Mouse (Mus musculus) forebrain, embryonic 11.5 days (tissue): ENCODE data around the gene Cubn. TPM values are rescaled to one million over a fixed set of nuclear protein-coding genes. Genes with fewer than 3 reads are reported as not detected.

Experiments used
- ATAC-seq: fragments of 200-750 bp; cut with Nextera tagmentation; replicated peaks from 2 replicates; pipeline ENCODE4 v1.8.0; 2017; ENCODE audit warnings: moderate TSS enrichment; ENCODE audit not compliant: low FRiP score
- DNase-seq: peaks from one replicate; pipeline ENCODE4 v3.0.0-alpha.2; 2017; ENCODE audit warnings: low spot score
- H3K27ac ChIP-seq: fragments of 300-500 bp; sonication (generic); 2 replicates; pipeline ENCODE4 v1.5.1; 2014; ENCODE audit warnings: low read depth, low read length
- H3K27me3 ChIP-seq: fragments of 300-500 bp; sonication (generic); 2 replicates; pipeline ENCODE4 v1.6.1; 2014; ENCODE audit warnings: mild to moderate bottlenecking, low read length, mixed read lengths; ENCODE audit not compliant: control insufficient read depth, insufficient read depth
- H3K36me3 ChIP-seq: fragments of 300-500 bp; sonication (generic); 2 replicates; pipeline ENCODE4 v1.6.1; 2014; ENCODE audit warnings: mild to moderate bottlenecking, low read length, moderate library complexity, mixed read lengths; ENCODE audit not compliant: control insufficient read depth, insufficient read depth
- H3K4me1 ChIP-seq: fragments of 300-500 bp; sonication (generic); replicated peaks from 2 replicates; pipeline ENCODE4 v1.6.1; 2014; ENCODE audit warnings: low read length, mixed read lengths; ENCODE audit not compliant: control insufficient read depth, insufficient read depth
- H3K4me2 ChIP-seq: fragments of 300-500 bp; sonication (generic); 2 replicates; pipeline ENCODE4 v1.6.1; 2014; ENCODE audit warnings: low read depth, mild to moderate bottlenecking, low read length, moderate library complexity, mixed read lengths; ENCODE audit not compliant: severe bottlenecking
- H3K4me3 ChIP-seq: fragments of 300-500 bp; sonication (generic); 2 replicates; pipeline ENCODE4 v1.5.1; 2014; ENCODE audit warnings: low read depth, low read length
- H3K9ac ChIP-seq: fragments of 300-500 bp; sonication (generic); 2 replicates; pipeline ENCODE4 v1.6.1; 2014; ENCODE audit warnings: low read length
- H3K9me3 ChIP-seq: fragments of 300-500 bp; sonication (generic); 2 replicates; pipeline ENCODE4 v1.6.1; 2016; ENCODE audit warnings: low read length, mixed read lengths; ENCODE audit not compliant: control insufficient read depth
- WGBS: fragments of 180-500 bp; shearing (Covaris S2); extraction: QIAGEN DNeasy Blood & Tissue Kit; methylation state at CpG from one replicate; pipeline ENCODE4 v1.1.7; 2014; 5-methylcytosine and 5-hydroxymethylcytosine counted together
- polyA plus RNA-seq: library from polyadenylated mRNA; unstranded; fragments of >200 nt; fragmentation: Nextera tagmentation; extraction: Ambion mirVana; gene quantifications from 2 replicates; pipeline ENCODE4 v1.2.1, GENCODE M21; 2014

Gene Cubn
- polyA plus RNA-seq, 1 experiment from 2014 or later: 0.32 TPM

- H3K4me3 ChIP-seq: no peak overlapping the region
- H3K36me3 ChIP-seq: no peaks in the 10 kb centered on the region
- DNase-seq (no peak), ATAC-seq (no peak)
- H3K27me3 ChIP-seq: no peaks in the 10 kb centered on the region
- H3K9ac ChIP-seq: no peak overlapping the region
- no peak overlapping the region for H3K4me2 ChIP-seq
- H3K27ac ChIP-seq: no peak overlapping the region
- no peaks in the 10 kb centered on the region for H3K9me3 ChIP-seq
- WGBS: 82% methylated on average over 5 of the region's 5 CpGs
- H3K4me1 ChIP-seq: peaks cover 4% of the 10 kb centered on the region; the same call in 1 of the 2 replicates
Measured at GRCm38 (mm10) chr2:13235696-13236095, 255.9 kb downstream of the Cubn start.

DNA sequence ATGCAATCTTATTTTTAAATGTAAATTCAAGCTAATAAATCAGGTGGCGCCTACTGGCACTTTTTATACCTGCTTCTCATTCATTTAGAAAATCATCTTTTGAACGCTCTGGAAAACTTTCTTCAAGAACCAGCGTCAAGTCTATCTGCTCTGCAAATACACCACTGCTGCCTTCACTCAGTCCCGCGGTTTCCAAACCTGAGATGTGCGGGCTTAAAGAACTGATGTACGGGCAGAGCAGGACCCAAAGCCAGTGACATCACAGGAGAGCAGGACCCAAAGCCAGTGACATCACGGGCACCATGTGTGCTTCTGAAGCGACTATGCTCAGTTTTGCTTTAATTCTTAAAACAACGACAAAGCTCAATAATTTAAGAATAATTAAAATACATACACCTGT is 256.8 kb downstream of the Cubn start:
- Histone ChIP-seq H3K27ac (no peak overlapping the region), H3K4me3 (no peak overlapping the region), H3K4me2 (no peak overlapping the region), H3K27me3 (no peaks in the 10 kb centered on the region), H3K4me1 (no peaks in the 10 kb centered on the region), H3K9me3 (no peaks in the 10 kb centered on the region), H3K9ac (no peak overlapping the region), H3K36me3 (no peaks in the 10 kb centered on the region)
- DNase-seq (no peak), ATAC-seq (no peak)
- 87% methylated on average over 10 of the region's 10 CpGs for WGBS

- Histone ChIP-seq H3K36me3 (no peaks in the 10 kb centered on the region), H3K4me3 (no peak overlapping the region), H3K4me2 (no peak overlapping the region), H3K27ac (no peak overlapping the region), H3K4me1 (no peaks in the 10 kb centered on the region), H3K27me3 (no peaks in the 10 kb centered on the region), H3K9ac (no peak overlapping the region), H3K9me3 (no peaks in the 10 kb centered on the region)
- WGBS: 66% methylated on average over 7 of the region's 7 CpGs
- no peak for ATAC-seq
- DNase-seq: no peak
Measured at GRCm38 (mm10) chr2:13233902-13234301, 257.7 kb downstream of the Cubn start.

GRCm38 (mm10) chr2:13233254-13233835 is 258.3 kb downstream of the Cubn start:
- Histone ChIP-seq H3K4me3 (no peak overlapping the region), H3K4me2 (no peak overlapping the region), H3K9me3 (no peaks in the 10 kb centered on the region), H3K36me3 (no peaks in the 10 kb centered on the region), H3K27ac (no peak overlapping the region), H3K9ac (no peak overlapping the region), H3K4me1 (no peaks in the 10 kb centered on the region), H3K27me3 (no peaks in the 10 kb centered on the region)
- ATAC-seq (no peak), DNase-seq (no peak)
- WGBS: 84% methylated on average over 12 of the region's 12 CpGs

GRCm38 (mm10) chr2:13232305-13232704 is 259.3 kb downstream of the Cubn start:
- no peak for ATAC-seq
- H3K36me3 ChIP-seq: no peaks in the 10 kb centered on the region
- H3K27me3 ChIP-seq: no peaks in the 10 kb centered on the region
- 94% methylated on average over 6 of the region's 6 CpGs for WGBS
- H3K9ac ChIP-seq: no peak overlapping the region
- no peak overlapping the region for H3K4me3 ChIP-seq
- no peak for DNase-seq
- no peaks in the 10 kb centered on the region for H3K4me1 ChIP-seq
- no peak overlapping the region for H3K27ac ChIP-seq
- H3K4me2 ChIP-seq: no peak overlapping the region
- no peaks in the 10 kb centered on the region for H3K9me3 ChIP-seq

- no peak overlapping the region for H3K27ac ChIP-seq
- DNase-seq: no peak
- H3K27me3 ChIP-seq: no peaks in the 10 kb centered on the region
- no peak overlapping the region for H3K4me3 ChIP-seq
- ATAC-seq: no peak
- no peak overlapping the region for H3K9ac ChIP-seq
- H3K4me1 ChIP-seq: no peaks in the 10 kb centered on the region
- H3K36me3 ChIP-seq: no peaks in the 10 kb centered on the region
- no peaks in the 10 kb centered on the region for H3K9me3 ChIP-seq
- WGBS: 89% methylated on average over 3 of the region's 3 CpGs
- H3K4me2 ChIP-seq: no peak overlapping the region
Measured at GRCm38 (mm10) chr2:13229686-13230085, 261.9 kb downstream of the Cubn start.

Other genes starting within 250 kb of the Cubn start
- gene Rsu1, start 220.4 kb downstream of the Cubn start, polyA plus RNA-seq: 63.1 and 64.4 TPM in 2 replicates
- gene Trdmt1, start 52.9 kb upstream of the Cubn start, polyA plus RNA-seq: 9.4 and 9.5 TPM in 2 replicates
- 1,259 and 1,264 TPM in 2 replicates for gene Vim, start 82.1 kb upstream of the Cubn start, polyA plus RNA-seq